In the genomic region with DNA sequence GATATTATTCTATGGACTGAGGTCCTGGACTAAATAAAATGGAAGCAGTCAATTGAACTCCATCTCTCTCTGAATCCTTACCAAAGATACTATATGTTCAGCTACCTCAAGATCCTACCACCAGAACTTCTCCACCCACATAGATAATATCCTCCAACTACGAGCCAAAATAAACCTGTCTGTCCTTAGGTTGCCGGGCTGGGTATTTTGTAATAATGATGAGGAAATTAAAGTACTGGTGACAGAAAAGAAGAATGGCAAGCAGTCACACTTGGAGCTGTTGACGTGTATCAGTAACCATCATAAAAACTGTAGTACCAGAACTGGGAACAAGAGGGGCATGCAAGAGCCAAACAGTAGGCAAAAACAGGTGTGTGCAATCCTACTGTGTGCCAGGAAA, we compare ENCODE assay signal across 23 mouse cellular contexts.
DNase-seq lines count a peak whose midpoint lies in the region; ATAC-seq and TF ChIP-seq lines count a peak whose summit lies in the region.
"Had no signal": no experiment of that assay in that cellular context is flagged by ENCODE, and none has a peak within 500 bp of the region (broad histone marks: within the 10 kb centered on the region; RNA-seq: fewer than 3 reads in every experiment).

No protein-coding gene starts in this region.

- no peaks in the 10 kb centered on the region for H3K4me1 ChIP-seq in liver, adult 2 months (ENCODE audit: control insufficient read depth, insufficient read depth, low read length)
- peaks cover 9% of the 10 kb centered on the region for H3K4me1 ChIP-seq in midbrain, embryonic 11.5 days (ENCODE audit: control insufficient read depth, insufficient read depth, low read length)
- H3K4me1 ChIP-seq in midbrain, postnatal 0 days (ENCODE audit: insufficient read depth, low read length): no peaks in the 10 kb centered on the region

- H3K4me3 ChIP-seq in liver, adult 2 months (ENCODE audit: insufficient read depth, low read depth, low read length): no peak overlapping the region
- no peak overlapping the region for H3K4me3 ChIP-seq in midbrain, embryonic 11.5 days (ENCODE audit: low read depth, low read length)
- H3K4me3 ChIP-seq in midbrain, postnatal 0 days (ENCODE audit: low read depth, low read length): no peak overlapping the region

- ATAC-seq in midbrain, embryonic 11.5 days (ENCODE audit: low FRiP score): no peak
- ATAC-seq in midbrain, postnatal 0 days (ENCODE audit: low FRiP score): no peak
- ATAC-seq: activated CD4-positive, CD25-positive, alpha-beta regulatory T cell, adult 4 months; CD4-positive, CD25-positive, alpha-beta regulatory T cell, adult 4 months; Patski had no signal

- H3K9me3 ChIP-seq in midbrain, embryonic 11.5 days (ENCODE audit: control insufficient read depth, low read length): no peaks in the 10 kb centered on the region
- 0 out of 2 replicates have a peak, but pooled peaks cover 3% of the 10 kb centered on the region for H3K9me3 ChIP-seq in midbrain, postnatal 0 days (ENCODE audit: low read length)

- no peak for TF ChIP-seq POLR2A in liver, adult 2 months (IDR thresholded peaks at IDR 0.05; ENCODE audit: extremely low read depth, insufficient read depth, low read length)

- H3K9ac ChIP-seq in liver, adult 2 months (ENCODE audit: low read depth, low read length): no peak overlapping the region
- no peak overlapping the region for H3K9ac ChIP-seq in midbrain, embryonic 11.5 days (ENCODE audit: low read length)
- no peak overlapping the region for H3K9ac ChIP-seq in midbrain, postnatal 0 days (replicated peaks; ENCODE audit: low read length, poor library complexity, severe bottlenecking)

- H3K36me3 ChIP-seq in liver, adult 2 months (ENCODE audit: control insufficient read depth, insufficient read depth, low read length): no peaks in the 10 kb centered on the region
- H3K36me3 ChIP-seq in midbrain, embryonic 11.5 days (ENCODE audit: control insufficient read depth, insufficient read depth, low read length): no peaks in the 10 kb centered on the region
- H3K36me3 ChIP-seq in midbrain, postnatal 0 days (ENCODE audit: insufficient read depth, low read length): no peaks in the 10 kb centered on the region
- H3K36me3 ChIP-seq: G1E had no signal

- DNase-seq in liver, adult 2 months (ENCODE audit: extremely low read depth, low read depth, low spot score): peak; percentile 3
- no peak for DNase-seq in liver
- DNase-seq in midbrain, embryonic 11.5 days (ENCODE audit: low spot score, missing footprints): peak; percentile 8
- no peak for DNase-seq in midbrain, postnatal 0 days (ENCODE audit: low spot score)
- DNase-seq in fat pad, adult 2 months (ENCODE audit: extremely low read depth, low read depth, low spot score): peak; percentile 78
- peak; percentile 84 for DNase-seq in gonadal fat pad, adult 2 months (ENCODE audit: low read depth)
- no peak for DNase-seq in adipocyte (ENCODE audit: low spot score)
- no peak for DNase-seq in gastrocnemius, adult 18-20 months (ENCODE audit: low spot score)
- DNase-seq: adrenal gland, adult 2 months; adrenal gland, adult 8-10 months; adrenal gland, postnatal 10 days; adrenal gland, postnatal 14 days; adrenal gland, postnatal 25 days; adrenal gland, postnatal 36 days; B cell, adult 2 months; cerebellum, adult 11 months; cerebellum, adult 11-12 months; cerebellum, adult 18-20 months had no signal

- TF ChIP-seq CTCF in liver, adult 2 months (IDR thresholded peaks at IDR 0.05; ENCODE audit: low read depth, low read length): no peak
- TF ChIP-seq CTCF in midbrain, postnatal 0 days (IDR thresholded peaks at IDR 0.05): no peak

- 33% methylated on average over 3 of the region's 3 CpGs for WGBS in liver, adult 2 months
- 87% methylated on average over 3 of the region's 3 CpGs for WGBS in midbrain, embryonic 11.5 days
- 89% methylated on average over 3 of the region's 3 CpGs for WGBS in midbrain, postnatal 0 days

- no peak overlapping the region for H3K27ac ChIP-seq in liver, adult 2 months (replicated peaks; ENCODE audit: insufficient read depth, low read depth, low read length)
- no peak overlapping the region for H3K27ac ChIP-seq in midbrain, embryonic 11.5 days (ENCODE audit: low read depth, low read length)
- no peak overlapping the region for H3K27ac ChIP-seq in midbrain, postnatal 0 days (ENCODE audit: low read depth, low read length)

- no peaks in the 10 kb centered on the region for H3K27me3 ChIP-seq in liver, adult 2 months (ENCODE audit: control insufficient read depth, insufficient read depth, low read length)
- no peaks in the 10 kb centered on the region for H3K27me3 ChIP-seq in midbrain, embryonic 11.5 days (ENCODE audit: control insufficient read depth, insufficient read depth, low read length)
- H3K27me3 ChIP-seq in midbrain, postnatal 0 days (ENCODE audit: insufficient read depth, low read length): no peaks in the 10 kb centered on the region
- H3K27me3 ChIP-seq: CH12.LX, Patski had no signal

- H3K4me2 ChIP-seq in midbrain, embryonic 11.5 days: no peak overlapping the region
- no peak overlapping the region for H3K4me2 ChIP-seq in midbrain, postnatal 0 days (ENCODE audit: low read depth, low read length, poor library complexity, severe bottlenecking)

- H3K79me2 ChIP-seq in liver, adult 2 months (ENCODE audit: control insufficient read depth, insufficient read depth, low read length): no peaks in the 10 kb centered on the region

Comparison
In these comparisons a context has a peak if more than half of its experiments do, and no peak if none do; other contexts are left out.
1. DNase-seq: peak in liver, adult 2 months (single experiment), midbrain, embryonic 11.5 days (single experiment), fat pad, adult 2 months (single experiment) and gonadal fat pad, adult 2 months (single experiment); none in liver (single experiment), midbrain, postnatal 0 days (single experiment), adipocyte (single experiment) and gastrocnemius, adult 18-20 months (single experiment).